Mouse (Mus musculus) neural tube, embryonic 13.5 days (tissue): ENCODE measurements around the gene Eppin. TPM values are rescaled to one million over a fixed set of nuclear protein-coding genes. Genes with fewer than 3 reads are reported as not detected.

Experiments
- polyA plus RNA-seq: library from polyadenylated mRNA; unstranded; fragments of >200 nt; fragmentation: Nextera tagmentation; extraction: Ambion mirVana; gene quantifications from 2 replicates; pipeline ENCODE4 v1.2.1, GENCODE M21; 2015

Eppin gene
- polyA plus RNA-seq, 1 experiment from 2014 or later = not detected

Other genes starting within 250 kb of the Eppin start
- 0.75 TPM in 1 of 2 replicates, not detected in the other for gene Slpi, start 204.5 kb downstream of the Eppin start, polyA plus RNA-seq
- gene Rbpjl, start 190.5 kb downstream of the Eppin start, polyA plus RNA-seq = 0.08 and 0.10 TPM in 2 replicates
- 7.3 and 13.2 TPM in 2 replicates for gene Matn4, start 188.4 kb downstream of the Eppin start, polyA plus RNA-seq
- 9.4 and 12.1 TPM in 2 replicates for gene Sdc4, start 149.7 kb downstream of the Eppin start, polyA plus RNA-seq
- 71.2 and 77.5 TPM in 2 replicates for gene Sys1, start 136.6 kb downstream of the Eppin start, polyA plus RNA-seq
- 3.3 and 7.7 TPM in 2 replicates for gene Gm20458, start 132.6 kb downstream of the Eppin start, polyA plus RNA-seq
- gene Trp53tg5, start 119.9 kb downstream of the Eppin start, polyA plus RNA-seq = not detected in 2 replicates
- 10.3 and 11.9 TPM in 2 replicates for gene Dbndd2, start 107.5 kb downstream of the Eppin start, polyA plus RNA-seq
- 69.1 and 71.8 TPM in 2 replicates for gene Pigt, start 96.1 kb downstream of the Eppin start, polyA plus RNA-seq
- 2.2 and 4.2 TPM in 2 replicates for gene Wfdc2, start 31.2 kb downstream of the Eppin start, polyA plus RNA-seq
- not detected in 2 replicates for gene Spint3, start 20.1 kb downstream of the Eppin start, polyA plus RNA-seq
- not detected in 2 replicates for gene Wfdc6a, start 8.1 kb downstream of the Eppin start, polyA plus RNA-seq
- gene Wfdc6b, start 19.9 kb upstream of the Eppin start, polyA plus RNA-seq = not detected in 2 replicates
- gene Wfdc8, start 20.0 kb upstream of the Eppin start, polyA plus RNA-seq = not detected in 2 replicates
- not detected in 2 replicates for gene Wfdc16, start 45.2 kb upstream of the Eppin start, polyA plus RNA-seq
- gene Wfdc10, start 62.5 kb upstream of the Eppin start, polyA plus RNA-seq = not detected in 2 replicates
- not detected in 2 replicates for gene Wfdc9, start 63.0 kb upstream of the Eppin start, polyA plus RNA-seq
- gene Wfdc11, start 80.5 kb upstream of the Eppin start, polyA plus RNA-seq = not detected in 2 replicates
- gene Wfdc13, start 91.5 kb upstream of the Eppin start, polyA plus RNA-seq = not detected in 2 replicates
- not detected in 2 replicates for gene Spint4, start 104.9 kb upstream of the Eppin start, polyA plus RNA-seq
- gene Spint5, start 121.7 kb upstream of the Eppin start, polyA plus RNA-seq = not detected in 2 replicates
- 1.0 and 1.2 TPM in 2 replicates for gene Wfdc3, start 152.3 kb upstream of the Eppin start, polyA plus RNA-seq
- gene Dnttip1, start 152.4 kb upstream of the Eppin start, polyA plus RNA-seq = 67.1 and 71.4 TPM in 2 replicates
- 80.8 and 108 TPM in 2 replicates for gene Ube2c, start 176.3 kb upstream of the Eppin start, polyA plus RNA-seq
- 9.3 and 25.7 TPM in 2 replicates for gene Tnnc2, start 186.4 kb upstream of the Eppin start, polyA plus RNA-seq
- 17.1 and 22.9 TPM in 2 replicates for gene Snx21, start 192.2 kb upstream of the Eppin start, polyA plus RNA-seq
- gene Acot8, start 211.3 kb upstream of the Eppin start, polyA plus RNA-seq = 20.3 and 21.5 TPM in 2 replicates
- 14.2 and 16.7 TPM in 2 replicates for gene Zswim3, start 211.5 kb upstream of the Eppin start, polyA plus RNA-seq
- 22.3 and 23.7 TPM in 2 replicates for gene Zswim1, start 229.1 kb upstream of the Eppin start, polyA plus RNA-seq
- not detected in 2 replicates for gene Spata25, start 234.9 kb upstream of the Eppin start, polyA plus RNA-seq
- 97.5 and 109 TPM in 2 replicates for gene Ctsa, start 239.3 kb upstream of the Eppin start, polyA plus RNA-seq
- gene Neurl2, start 239.9 kb upstream of the Eppin start, polyA plus RNA-seq = 4.9 and 5.4 TPM in 2 replicates